In the genomic region with DNA sequence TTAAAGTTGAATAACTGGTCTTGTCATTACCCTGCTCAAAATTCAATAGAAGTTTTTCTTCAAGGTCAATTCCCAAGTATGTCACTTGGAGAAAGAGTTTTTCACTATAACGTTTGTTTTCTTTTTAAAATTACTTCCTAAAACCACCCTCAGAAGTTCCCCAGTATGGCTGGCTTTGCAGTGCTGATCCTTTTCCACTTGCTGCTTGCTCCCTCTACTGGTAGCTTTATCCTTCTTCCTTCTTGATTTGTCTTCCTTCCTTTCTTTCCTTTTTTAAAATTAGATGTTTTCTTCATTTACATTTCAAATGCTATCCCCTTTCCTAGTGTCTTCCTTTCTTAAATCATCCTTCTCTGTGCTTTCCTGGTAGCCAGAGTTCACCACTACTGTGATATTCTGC, we compare ENCODE assay signal across 7 mouse cellular contexts.
DNase-seq lines count a peak whose midpoint lies in the region; ATAC-seq and TF ChIP-seq lines count a peak whose summit lies in the region.

No protein-coding gene starts in this region.

- 32% methylated on average over 1 of the region's 1 CpGs for WGBS in kidney, postnatal 0 days

- H3K4me1 ChIP-seq in kidney, postnatal 0 days (replicated peaks; ENCODE audit: insufficient read depth, low read length), result no peaks in the 10 kb centered on the region
- no peaks in the 10 kb centered on the region for H3K4me1 ChIP-seq in E14TG2a.4 (replicated peaks; ENCODE audit: low read depth, low read length)

- no peak overlapping the region for H3K9ac ChIP-seq in kidney, postnatal 0 days (ENCODE audit: low read depth, low read length)

- TF ChIP-seq CTCF in kidney, postnatal 0 days (IDR thresholded peaks at IDR 0.05; ENCODE audit: low read depth), result peak; percentile 67
- peak; percentile 12 for TF ChIP-seq CTCF in E14TG2a.4 (conservative IDR thresholded peaks at IDR 0.05; ENCODE audit: low read length)

- no peak overlapping the region for H3K27ac ChIP-seq in kidney, postnatal 0 days

- ATAC-seq in kidney, postnatal 0 days (replicated peaks; ENCODE audit: low FRiP score, low read depth), result no peak

- no peak overlapping the region for H3K4me3 ChIP-seq in kidney, postnatal 0 days (replicated peaks; ENCODE audit: low read depth, low read length)
- no peak overlapping the region for H3K4me3 ChIP-seq in E14TG2a.4 (replicated peaks; ENCODE audit: low read length)

- peak; percentile 67 for DNase-seq in kidney, postnatal 0 days (ENCODE audit: low spot score)
- no peak for DNase-seq in kidney, postnatal 10 days
- DNase-seq in A20 (ENCODE audit: low read depth, low spot score), result peak; percentile 39
- peak; percentile 13 for DNase-seq in forelimb bud, embryonic 11.5 days (ENCODE audit: low read depth, low spot score)
- DNase-seq in neural tube, embryonic 10.5 days (ENCODE audit: extremely low spot score, low spot score), result no peak
- DNase-seq in gastrocnemius, adult 8-10 months (ENCODE audit: low spot score in 2 of 2), result no peak

- H3K9me3 ChIP-seq in kidney, postnatal 0 days (replicated peaks; ENCODE audit: low read length), result no peaks in the 10 kb centered on the region
- H3K9me3 ChIP-seq in E14TG2a.4 (ENCODE audit: low read length), result no peaks in the 10 kb centered on the region

- no peaks in the 10 kb centered on the region for H3K36me3 ChIP-seq in kidney, postnatal 0 days (ENCODE audit: insufficient read depth, low read length)
- no peaks in the 10 kb centered on the region for H3K36me3 ChIP-seq in E14TG2a.4 (ENCODE audit: insufficient read depth, low read length)

- no peak overlapping the region for H3K4me2 ChIP-seq in kidney, postnatal 0 days (ENCODE audit: low read length)

- no peaks in the 10 kb centered on the region for H3K27me3 ChIP-seq in kidney, postnatal 0 days (ENCODE audit: insufficient read depth, low read length)
- no peaks in the 10 kb centered on the region for H3K27me3 ChIP-seq in E14TG2a.4 (ENCODE audit: insufficient read depth, low read length)

Comparison
In these comparisons a context has a peak if more than half of its experiments do, and no peak if none do; other contexts are left out.
1. DNase-seq: peak in kidney, postnatal 0 days (single experiment), A20 (single experiment) and forelimb bud, embryonic 11.5 days (single experiment); none in kidney, postnatal 10 days (single experiment), neural tube, embryonic 10.5 days (single experiment) and gastrocnemius, adult 8-10 months (0 of 2).